Mouse (Mus musculus) embryonic fibroblast, embryonic 13.5 days (primary cell): ENCODE measurements at regions not wholly inside any gene's neighbourhood (a gene's known extent, or its start where the extent isn't known, plus 50 kb on each side); places are given as distances from the start of the nearest gene placed in this dataset.

Experiments used
- CTCF ChIP-seq: IDR thresholded peaks from 2 replicates; pipeline ENCODE4 v1.5.1; 2011; ENCODE audit warnings: mild to moderate bottlenecking, control low read depth, low read length, moderate library complexity, borderline replicate concordance; ENCODE audit not compliant: insufficient read depth
- POLR2A ChIP-seq: IDR thresholded peaks from 2 replicates; pipeline ENCODE4 v1.6.1; 2011; ENCODE audit warnings: low read depth, mild to moderate bottlenecking, control low read depth, low read length, moderate library complexity

GRCm38 (mm10) chr14:105956796-105957195, 60.2 kb upstream of the Spry2 start:
- TF ChIP-seq CTCF, result no peak
- TF ChIP-seq POLR2A, result no peak
